Mouse (Mus musculus): ENCODE measurements around the gene Eef1akmt2. TPM values are rescaled to one million over a fixed set of nuclear protein-coding genes. Genes with fewer than 3 reads are reported as not detected.

Eef1akmt2 gene
- polyA plus RNA-seq, 1 experiment from 2014 or later, result 91.7 TPM

DNA sequence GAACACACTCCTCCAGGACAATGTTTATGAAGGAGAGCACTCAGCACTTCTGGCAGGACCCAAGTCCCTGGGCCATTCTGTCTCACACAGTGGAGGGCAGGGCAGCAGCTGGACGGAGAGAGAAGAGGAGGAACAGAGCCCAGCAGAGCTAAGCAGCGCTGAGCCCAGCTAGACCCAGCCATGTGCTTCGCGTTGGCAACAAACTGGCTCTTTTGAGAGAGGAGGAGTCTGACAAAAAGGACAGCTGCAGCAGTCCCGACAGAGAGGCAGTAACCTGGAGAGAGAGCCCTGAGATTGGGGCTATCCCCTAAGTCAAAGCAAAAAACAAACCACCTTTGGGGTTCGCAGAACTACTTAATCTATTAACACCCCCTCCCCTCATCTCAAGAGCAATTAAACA, 42.1 kb downstream of the Eef1akmt2 start:
- peak; percentile 55 for DNase-seq (ENCODE audit: low spot score)
- no peak overlapping the region; the same call in 1 of the 2 replicates for H3K9ac ChIP-seq (ENCODE audit: low read length)
- no peaks in the 10 kb centered on the region for H3K9me3 ChIP-seq (ENCODE audit: control insufficient read depth, low read length)
- peak overlapping the region; percentile 75; the same call in 1 of the 2 replicates for H3K4me3 ChIP-seq (ENCODE audit: low read depth, low read length)
- H3K4me2 ChIP-seq (ENCODE audit: low read depth, low read length, severe bottlenecking), result peak overlapping the region; percentile 90; the same call in 1 of the 2 replicates
- no peaks in the 10 kb centered on the region for H3K36me3 ChIP-seq (ENCODE audit: control insufficient read depth, insufficient read depth, low read length)
- no peaks in the 10 kb centered on the region for H3K27me3 ChIP-seq (ENCODE audit: control insufficient read depth, insufficient read depth, low read length)
- peak overlapping the region; percentile 65 for H3K27ac ChIP-seq (ENCODE audit: low read depth, low read length)
- peaks cover 45% of the 10 kb centered on the region for H3K4me1 ChIP-seq (replicated peaks; ENCODE audit: control insufficient read depth, insufficient read depth, low read length)
- WGBS, result 13% methylated on average over 6 of the region's 6 CpGs
- no peak for ATAC-seq (replicated peaks; ENCODE audit: low FRiP score)

DNA sequence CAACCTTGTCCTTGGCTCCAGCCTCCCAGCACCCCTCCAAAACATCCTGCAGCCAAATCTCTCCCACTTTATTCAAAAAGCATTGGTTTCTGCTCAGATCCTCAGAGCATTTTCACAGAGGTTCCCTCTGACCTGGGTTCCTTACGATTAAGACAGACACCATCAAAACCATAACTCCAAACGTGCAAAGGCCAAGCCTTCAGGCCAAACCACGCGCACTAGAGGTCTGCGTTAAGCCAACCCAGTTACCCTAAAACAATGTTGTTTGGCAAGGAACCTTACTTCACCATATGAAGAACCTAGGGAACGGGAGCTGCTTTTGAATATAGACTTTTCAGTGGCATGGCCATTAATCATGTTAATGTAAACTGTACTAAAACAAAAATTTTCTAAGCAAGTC, 42.8 kb downstream of the Eef1akmt2 start:
- Histone ChIP-seq H3K9me3 (ENCODE audit: control insufficient read depth, low read length) (no peaks in the 10 kb centered on the region), H3K27me3 (ENCODE audit: control insufficient read depth, insufficient read depth, low read length) (no peaks in the 10 kb centered on the region), H3K36me3 (ENCODE audit: control insufficient read depth, insufficient read depth, low read length) (no peaks in the 10 kb centered on the region), H3K9ac (ENCODE audit: low read length) (peak overlapping the region; percentile 24; the same call in 1 of the 2 replicates), H3K27ac (ENCODE audit: low read depth, low read length) (peak overlapping the region; percentile 65), H3K4me3 (ENCODE audit: low read depth, low read length) (peak overlapping the region; percentile 6; the same call in 1 of the 2 replicates), H3K4me1 (replicated peaks; ENCODE audit: control insufficient read depth, insufficient read depth, low read length) (peaks cover 45% of the 10 kb centered on the region), H3K4me2 (ENCODE audit: low read depth, low read length, severe bottlenecking) (peak overlapping the region; percentile 90)
- no peak for DNase-seq (ENCODE audit: low spot score)
- 22% methylated on average over 6 of the region's 6 CpGs for WGBS
- no peak for ATAC-seq (replicated peaks; ENCODE audit: low FRiP score)

DNA sequence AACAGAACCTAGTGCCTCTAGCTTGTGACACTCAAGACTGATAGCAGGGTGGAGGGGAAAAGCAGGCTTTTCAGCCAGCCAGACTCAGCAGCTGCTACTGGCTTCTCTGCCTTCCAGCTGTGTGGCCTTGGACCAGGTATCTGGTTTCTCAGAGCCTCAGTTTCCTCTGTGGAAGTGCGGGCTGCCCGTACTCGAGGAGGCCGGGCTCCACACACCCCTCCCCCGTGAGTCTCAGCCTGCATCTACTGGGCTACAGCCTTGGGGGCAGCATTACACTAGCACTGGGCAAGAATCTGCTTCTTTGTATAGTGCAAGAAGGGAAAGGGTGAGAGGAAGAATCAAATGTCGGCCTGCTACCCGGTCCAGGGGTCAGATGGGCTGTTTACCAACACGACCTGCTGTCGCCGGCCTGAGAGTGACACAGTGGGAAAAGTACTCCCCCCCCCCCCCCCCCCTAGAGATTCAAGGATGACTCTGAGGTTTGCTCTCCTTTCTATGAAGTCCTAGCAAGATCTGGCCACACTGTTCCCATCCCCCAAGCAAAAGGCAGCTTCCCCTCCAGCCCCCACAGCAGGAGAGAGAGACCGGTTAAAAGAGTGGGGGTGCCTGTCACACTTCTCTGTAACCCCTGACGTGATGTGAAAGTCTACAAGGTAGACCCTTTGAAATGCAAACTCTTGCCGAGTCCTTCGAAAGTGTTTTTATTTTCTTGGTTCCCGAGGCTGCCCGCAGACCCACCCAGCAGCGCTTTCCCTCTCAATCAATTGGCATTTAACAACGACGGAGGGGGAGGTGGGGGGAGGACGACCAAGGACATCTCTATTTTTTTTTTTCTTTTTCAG, 43.4 kb downstream of the Eef1akmt2 start:
- Histone ChIP-seq H3K9ac (ENCODE audit: low read length) (peak overlapping the region; percentile 2; the same call in 1 of the 2 replicates), H3K4me1 (replicated peaks; ENCODE audit: control insufficient read depth, insufficient read depth, low read length) (peaks cover 43% of the 10 kb centered on the region), H3K27me3 (ENCODE audit: control insufficient read depth, insufficient read depth, low read length) (no peaks in the 10 kb centered on the region), H3K36me3 (ENCODE audit: control insufficient read depth, insufficient read depth, low read length) (no peaks in the 10 kb centered on the region), H3K4me3 (ENCODE audit: low read depth, low read length) (peak overlapping the region; percentile 6; the same call in 1 of the 2 replicates), H3K4me2 (ENCODE audit: low read depth, low read length, severe bottlenecking) (peak overlapping the region; percentile 90), H3K27ac (ENCODE audit: low read depth, low read length) (peak overlapping the region; percentile 73), H3K9me3 (ENCODE audit: control insufficient read depth, low read length) (no peaks in the 10 kb centered on the region)
- WGBS, result 0% methylated on average over 20 of the region's 20 CpGs
- DNase-seq (ENCODE audit: low spot score), result peak; percentile 73
- peak; percentile 38 for ATAC-seq (replicated peaks; ENCODE audit: low FRiP score)

DNA sequence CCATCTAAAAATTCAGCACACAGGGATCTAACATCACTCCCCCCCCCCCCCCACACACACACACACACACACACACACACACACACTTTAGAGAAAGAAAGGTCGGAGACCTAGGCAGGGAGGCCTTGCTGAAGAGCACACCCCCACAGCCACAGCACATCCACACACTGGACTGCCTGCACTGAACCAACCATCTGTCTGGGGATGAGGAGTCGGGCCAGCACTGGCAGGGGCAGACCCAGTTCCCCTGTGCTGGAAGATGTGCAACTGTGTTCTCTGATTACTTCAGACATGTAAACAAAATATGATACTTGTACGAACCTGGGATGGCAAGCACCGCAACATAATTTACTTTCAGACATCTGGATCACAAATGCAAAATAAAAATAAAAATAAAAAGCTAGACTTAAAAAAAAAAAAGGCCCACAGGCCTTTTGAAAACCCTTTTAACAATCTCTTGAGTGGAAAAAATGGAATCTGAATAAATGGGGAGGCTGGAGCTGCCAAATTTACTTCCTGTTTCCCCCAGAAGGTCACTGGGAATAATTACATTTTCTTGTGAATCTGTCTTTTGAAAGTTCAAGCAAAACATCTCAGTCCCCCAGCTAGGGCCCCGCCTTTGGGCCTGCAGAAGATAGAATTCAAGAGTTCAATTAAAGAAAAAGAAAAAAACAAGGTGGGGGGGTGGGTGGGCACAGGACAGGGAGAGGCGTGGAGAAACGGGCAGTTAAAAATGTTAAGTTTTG, 44.2 kb downstream of the Eef1akmt2 start:
- WGBS, result 38% methylated on average over 7 of the region's 7 CpGs
- Histone ChIP-seq H3K27ac (ENCODE audit: low read depth, low read length) (peak overlapping the region; percentile 73), H3K9me3 (ENCODE audit: control insufficient read depth, low read length) (no peaks in the 10 kb centered on the region), H3K4me1 (replicated peaks; ENCODE audit: control insufficient read depth, insufficient read depth, low read length) (peaks cover 42% of the 10 kb centered on the region), H3K4me2 (ENCODE audit: low read depth, low read length, severe bottlenecking) (peak overlapping the region; percentile 90; the same call in 1 of the 2 replicates), H3K27me3 (ENCODE audit: control insufficient read depth, insufficient read depth, low read length) (no peaks in the 10 kb centered on the region), H3K4me3 (ENCODE audit: low read depth, low read length) (no peak overlapping the region), H3K9ac (ENCODE audit: low read length) (peak overlapping the region; percentile 23; the same call in 1 of the 2 replicates), H3K36me3 (ENCODE audit: control insufficient read depth, insufficient read depth, low read length) (no peaks in the 10 kb centered on the region)
- DNase-seq (ENCODE audit: low spot score), result peak; percentile 50
- ATAC-seq (replicated peaks; ENCODE audit: low FRiP score), result no peak

GRCm38 (mm10) chr7:132806926-132807857, 45.3 kb downstream of the Eef1akmt2 start:
- Histone ChIP-seq H3K9me3 (ENCODE audit: control insufficient read depth, low read length) (no peaks in the 10 kb centered on the region), H3K9ac (ENCODE audit: low read length) (peak overlapping the region; percentile 31; the same call in 1 of the 2 replicates), H3K27me3 (ENCODE audit: control insufficient read depth, insufficient read depth, low read length) (no peaks in the 10 kb centered on the region), H3K4me2 (ENCODE audit: low read depth, low read length, severe bottlenecking) (no peak overlapping the region), H3K36me3 (ENCODE audit: control insufficient read depth, insufficient read depth, low read length) (no peaks in the 10 kb centered on the region), H3K4me1 (replicated peaks; ENCODE audit: control insufficient read depth, insufficient read depth, low read length) (peaks cover 42% of the 10 kb centered on the region), H3K27ac (ENCODE audit: low read depth, low read length) (peak overlapping the region; percentile 61), H3K4me3 (ENCODE audit: low read depth, low read length) (no peak overlapping the region)
- ATAC-seq (replicated peaks; ENCODE audit: low FRiP score), result no peak
- DNase-seq (ENCODE audit: low spot score), result peak; percentile 49
- 56% methylated on average over 13 of the region's 13 CpGs for WGBS

DNA sequence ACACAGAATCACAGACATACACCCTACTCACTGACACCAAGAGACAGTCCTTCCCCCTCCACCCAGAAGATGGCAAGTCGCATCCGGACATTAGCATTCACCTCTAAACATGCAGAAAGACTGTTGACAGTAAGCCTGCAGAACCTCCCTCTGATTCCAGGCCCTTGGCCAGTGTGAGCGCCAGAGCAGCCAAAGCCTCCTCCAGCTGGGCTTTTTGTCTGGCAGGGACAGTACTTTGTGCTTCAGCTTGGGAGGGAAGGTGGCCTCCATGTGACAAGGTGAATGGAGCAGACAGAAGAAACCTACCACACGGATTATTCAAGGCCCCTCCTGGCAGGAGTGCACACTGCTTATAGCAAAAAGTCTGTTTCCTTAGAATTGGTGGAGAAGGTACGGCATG, 46.2 kb downstream of the Eef1akmt2 start:
- ATAC-seq (replicated peaks; ENCODE audit: low FRiP score), result no peak
- peak; percentile 51 for DNase-seq (ENCODE audit: low spot score)
- Histone ChIP-seq H3K27me3 (ENCODE audit: control insufficient read depth, insufficient read depth, low read length) (no peaks in the 10 kb centered on the region), H3K9me3 (ENCODE audit: control insufficient read depth, low read length) (no peaks in the 10 kb centered on the region), H3K4me3 (ENCODE audit: low read depth, low read length) (no peak overlapping the region), H3K4me2 (ENCODE audit: low read depth, low read length, severe bottlenecking) (no peak overlapping the region), H3K36me3 (ENCODE audit: control insufficient read depth, insufficient read depth, low read length) (no peaks in the 10 kb centered on the region), H3K27ac (ENCODE audit: low read depth, low read length) (no peak overlapping the region), H3K4me1 (replicated peaks; ENCODE audit: control insufficient read depth, insufficient read depth, low read length) (peaks cover 42% of the 10 kb centered on the region), H3K9ac (ENCODE audit: low read length) (0 out of 2 replicates have a peak overlapping the region, but pooled peaks have one; percentile 5)
- 60% methylated on average over 5 of the region's 5 CpGs for WGBS

DNA sequence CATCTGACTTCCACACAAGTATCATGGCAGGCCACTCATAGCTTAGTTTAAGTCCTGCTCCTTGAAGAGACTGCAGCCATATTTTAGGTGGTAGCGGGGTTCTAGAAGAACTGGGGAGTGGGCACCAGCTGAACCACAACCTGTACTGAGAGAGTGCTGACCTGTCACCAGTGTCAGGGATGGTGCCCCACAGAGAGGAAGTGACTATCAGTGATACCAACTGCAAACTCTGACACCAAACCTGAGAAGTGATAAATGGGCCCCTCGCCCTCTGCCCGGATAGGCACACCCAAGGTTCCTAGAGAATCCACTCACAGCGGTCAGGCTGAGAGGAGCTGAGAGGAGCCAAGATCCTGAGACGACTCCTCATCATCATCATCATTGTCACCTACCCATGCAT, 47.5 kb downstream of the Eef1akmt2 start:
- no peaks in the 10 kb centered on the region for H3K27me3 ChIP-seq (ENCODE audit: control insufficient read depth, insufficient read depth, low read length)
- ATAC-seq (replicated peaks; ENCODE audit: low FRiP score) (no peak), DNase-seq (ENCODE audit: low spot score) (peak; percentile 43)
- no peaks in the 10 kb centered on the region for H3K36me3 ChIP-seq (ENCODE audit: control insufficient read depth, insufficient read depth, low read length)
- H3K4me3 ChIP-seq (ENCODE audit: low read depth, low read length), result no peak overlapping the region
- no peaks in the 10 kb centered on the region for H3K9me3 ChIP-seq (ENCODE audit: control insufficient read depth, low read length)
- H3K9ac ChIP-seq (ENCODE audit: low read length), result no peak overlapping the region
- H3K4me2 ChIP-seq (ENCODE audit: low read depth, low read length, severe bottlenecking), result no peak overlapping the region
- WGBS, result 93% methylated on average over 5 of the region's 5 CpGs
- H3K4me1 ChIP-seq (replicated peaks; ENCODE audit: control insufficient read depth, insufficient read depth, low read length), result peaks cover 34% of the 10 kb centered on the region
- H3K27ac ChIP-seq (ENCODE audit: low read depth, low read length), result no peak overlapping the region

DNA sequence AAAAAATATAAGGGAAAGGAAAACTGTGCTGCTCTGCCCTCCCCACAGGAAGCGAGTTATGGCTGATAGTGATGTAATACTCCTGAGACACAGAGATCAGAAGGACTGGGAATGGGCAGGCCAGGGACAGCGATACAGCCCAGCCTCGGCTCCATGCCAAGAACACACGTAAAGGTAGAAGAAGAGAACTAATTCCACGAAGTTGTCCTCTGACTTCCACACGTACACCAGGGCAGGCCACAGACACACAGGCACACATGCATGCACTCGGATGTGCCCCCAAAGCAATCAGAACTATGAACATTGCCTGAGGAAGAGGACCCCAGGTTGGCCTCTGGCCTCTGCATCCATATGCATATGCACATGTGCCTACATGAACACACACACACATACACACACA, 48.0 kb downstream of the Eef1akmt2 start:
- ATAC-seq (replicated peaks; ENCODE audit: low FRiP score) (no peak), DNase-seq (ENCODE audit: low spot score) (peak; percentile 33)
- peaks cover 29% of the 10 kb centered on the region for H3K4me1 ChIP-seq (replicated peaks; ENCODE audit: control insufficient read depth, insufficient read depth, low read length)
- H3K4me2 ChIP-seq (ENCODE audit: low read depth, low read length, severe bottlenecking), result no peak overlapping the region
- H3K27me3 ChIP-seq (ENCODE audit: control insufficient read depth, insufficient read depth, low read length), result no peaks in the 10 kb centered on the region
- no peaks in the 10 kb centered on the region for H3K9me3 ChIP-seq (ENCODE audit: control insufficient read depth, low read length)
- no peaks in the 10 kb centered on the region for H3K36me3 ChIP-seq (ENCODE audit: control insufficient read depth, insufficient read depth, low read length)
- no peak overlapping the region for H3K27ac ChIP-seq (ENCODE audit: low read depth, low read length)
- WGBS, result 85% methylated on average over 7 of the region's 7 CpGs
- H3K4me3 ChIP-seq (ENCODE audit: low read depth, low read length), result no peak overlapping the region
- no peak overlapping the region for H3K9ac ChIP-seq (ENCODE audit: low read length)

Measured in forebrain, embryonic 11.5 days (tissue).